Mouse (Mus musculus) thymus, adult 2 months (tissue): Measurements from ENCODE around the gene Nmnat2.

Experiments
- CTCF ChIP-seq: fragments of 200-500 bp; IDR thresholded peaks from 2 replicates; pipeline ENCODE4 v1.5.1; 2012; ENCODE audit warnings: mild to moderate bottlenecking, control low read depth, low read length, moderate library complexity, borderline replicate concordance; ENCODE audit not compliant: control insufficient read depth, poor library complexity, insufficient read depth; ENCODE audit errors: extremely low read depth
- POLR2A ChIP-seq: fragments of 200-500 bp; IDR thresholded peaks from 2 replicates; pipeline ENCODE4 v1.6.1; 2012; ENCODE audit warnings: mild to moderate bottlenecking, low read length, control low read depth, moderate library complexity; ENCODE audit not compliant: control insufficient read depth, poor library complexity, insufficient read depth; ENCODE audit errors: extremely low read depth

- no peak for TF ChIP-seq CTCF
- no peak for TF ChIP-seq POLR2A
These were observed 32.2 kb downstream of the Nmnat2 start for GRCm38 (mm10) chr1:152986981-152987380.
